Mouse (Mus musculus) retina, postnatal 7 days (tissue): Measurements from ENCODE around the gene Plagl1.
"Not testable (repeated sequence)": the region's sequence is repeated elsewhere in the genome, so short reads cannot be mapped to it uniquely, and the experiment has no call there.

Source experiments
- DNase-seq: peaks from one replicate; pipeline ENCODE4 v3.0.0-alpha.2; 2012; ENCODE audit warnings: low read depth, low spot score

Plagl1 gene

DNA sequence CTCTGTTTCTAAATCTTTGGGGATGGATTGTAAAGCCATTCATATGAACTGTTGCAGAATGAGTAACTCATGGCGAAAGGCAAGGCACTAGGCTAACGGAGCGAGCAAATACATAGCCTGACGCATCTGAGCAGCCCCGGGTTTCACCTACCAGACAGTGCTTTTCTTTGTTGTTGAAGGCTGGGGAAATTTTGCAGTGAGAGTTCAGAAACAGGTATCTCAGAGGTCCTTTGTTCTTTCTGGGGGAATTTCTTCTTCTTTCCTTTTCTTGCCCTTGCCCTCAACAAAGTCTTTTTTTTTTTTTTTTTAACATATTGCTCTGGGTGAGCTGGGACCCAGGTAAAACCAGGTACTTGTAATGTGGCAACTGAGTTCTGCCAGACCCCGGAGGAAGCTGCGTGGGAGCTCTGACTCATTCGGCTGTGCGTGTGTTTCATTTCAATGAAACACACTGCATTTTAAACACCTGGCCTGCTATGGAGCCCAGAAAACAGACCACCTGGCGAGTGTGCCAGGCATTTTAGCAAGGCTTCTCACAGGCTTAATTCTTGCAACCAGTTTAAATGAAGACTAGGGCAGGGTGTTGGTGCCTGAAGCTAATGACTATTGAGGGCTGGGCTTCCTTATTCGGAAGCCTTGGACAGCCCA, at the start of gene Plagl1:
Plagl1 (plus strand) TSS at position 484 of the 648 bp plus-strand sequence.
- DNase-seq: no peak

DNA sequence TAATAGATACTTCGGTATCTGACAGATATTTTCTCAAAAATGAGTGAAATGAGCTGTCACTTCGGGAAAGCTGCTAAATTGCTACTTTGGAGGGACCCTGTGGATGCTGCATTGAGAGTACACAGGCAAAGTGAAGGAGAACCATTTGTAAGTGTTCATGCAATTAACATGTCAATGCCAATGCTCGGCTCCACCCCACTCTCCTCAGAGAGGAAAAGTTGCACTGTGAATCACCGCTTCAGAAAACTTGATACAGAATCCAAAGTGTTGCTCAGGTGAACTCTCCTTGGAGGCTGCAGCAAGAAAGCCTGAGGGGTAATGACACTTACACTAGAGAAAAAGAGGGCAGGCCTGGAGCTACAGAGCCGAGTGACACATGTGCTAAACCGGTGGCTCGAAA, 46.3 kb upstream of the Plagl1 start:
- no peak for DNase-seq

DNA sequence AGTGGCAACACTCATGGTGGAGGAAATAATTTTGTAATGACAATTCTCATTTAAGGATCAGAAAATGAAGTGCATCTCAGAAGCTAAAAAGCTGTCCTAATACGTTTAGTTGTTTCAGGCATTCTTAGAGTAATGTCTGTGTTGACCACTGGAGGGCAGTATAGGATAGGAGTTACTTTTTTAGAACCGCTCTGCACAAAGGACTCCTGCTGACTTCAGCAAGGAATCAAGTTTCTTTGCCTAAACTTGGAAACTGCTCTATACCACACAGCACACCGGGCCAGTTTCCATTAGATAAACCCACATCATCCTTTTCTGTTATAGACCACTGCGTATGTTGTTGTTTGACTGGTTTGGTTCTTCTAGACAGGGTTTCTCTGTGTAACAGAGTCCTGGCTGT, 43.7 kb upstream of the Plagl1 start:
- peak; percentile 48 for DNase-seq

DNA sequence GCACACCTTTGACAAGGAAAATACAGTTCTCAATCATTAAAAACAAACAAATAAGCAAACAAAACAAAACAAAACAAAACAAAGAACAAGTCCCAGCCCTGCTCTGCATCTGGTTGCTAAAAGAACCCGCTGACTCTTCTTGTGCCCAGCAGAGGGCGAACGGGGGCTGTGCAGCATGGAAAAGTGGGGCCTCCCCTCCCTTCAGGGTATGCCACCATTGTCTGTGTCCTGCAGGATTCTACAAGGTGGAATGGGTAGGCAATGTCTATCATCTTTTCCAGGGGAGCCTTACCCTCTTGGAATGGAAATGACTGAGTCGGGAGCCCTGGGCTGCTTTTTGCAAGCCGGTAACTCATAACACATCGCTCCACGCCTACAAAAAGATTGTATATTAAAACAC, 41.8 kb upstream of the Plagl1 start:
- DNase-seq: no peak

DNA sequence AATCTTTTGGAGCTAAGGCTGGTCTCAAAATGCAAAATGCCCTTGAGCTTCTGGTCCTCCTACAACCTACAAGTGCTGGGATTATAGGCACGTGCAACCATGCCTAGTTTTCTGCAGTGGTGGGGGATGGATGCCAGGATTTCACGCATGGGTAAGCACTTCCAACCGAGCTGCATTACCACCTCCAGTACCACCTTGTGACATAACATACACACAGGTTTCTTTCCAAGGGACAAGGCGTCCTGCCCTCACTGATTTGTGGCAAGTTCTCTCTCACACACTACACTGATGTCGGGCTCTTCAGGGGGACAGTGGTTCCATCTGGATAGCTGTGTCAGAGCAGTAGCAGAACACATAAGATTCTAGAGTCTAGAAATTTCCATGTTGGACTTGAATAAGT, 41.3 kb upstream of the Plagl1 start:
- DNase-seq: no peak

DNA sequence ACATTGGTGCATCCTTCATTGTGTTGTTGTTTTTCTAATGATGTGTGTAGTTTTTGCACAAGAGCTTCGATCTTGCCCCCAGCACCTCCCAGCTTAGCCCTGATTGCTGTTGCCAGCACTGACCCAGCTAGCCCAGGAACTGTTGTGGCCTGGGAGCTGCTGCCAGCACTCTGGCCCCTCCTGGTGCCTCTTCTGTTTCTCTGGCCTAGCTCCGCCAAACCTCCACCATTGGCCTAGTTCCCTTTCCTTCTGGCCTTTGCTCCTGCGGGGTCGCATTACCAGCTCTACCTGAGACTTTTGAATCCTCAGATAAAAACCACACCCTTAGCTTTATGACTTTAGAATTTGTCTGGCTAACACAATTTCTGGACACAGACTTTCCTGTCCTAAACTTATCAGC, 38.2 kb upstream of the Plagl1 start:
- DNase-seq: no peak

DNA sequence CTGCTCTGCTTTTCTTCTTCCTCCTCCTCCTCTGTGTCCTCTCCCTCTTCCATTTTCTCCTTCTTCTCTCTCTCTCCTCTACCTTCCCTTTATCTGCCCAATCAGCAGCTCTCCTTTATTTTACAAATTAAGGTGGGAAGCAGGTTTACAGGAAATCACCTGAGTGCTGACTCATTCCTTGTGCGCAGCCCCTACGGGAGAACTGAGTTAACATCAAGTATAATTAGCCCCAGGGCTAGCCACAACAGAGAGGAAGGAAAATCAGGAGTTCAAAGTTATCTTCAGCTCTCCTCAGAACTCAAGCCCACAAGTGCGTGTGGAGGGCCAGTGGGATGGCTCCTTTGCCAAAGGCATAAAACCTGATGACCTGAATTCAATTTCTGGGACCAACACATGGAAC, 36.3 kb upstream of the Plagl1 start:
- not testable (repeated sequence) for DNase-seq

DNA sequence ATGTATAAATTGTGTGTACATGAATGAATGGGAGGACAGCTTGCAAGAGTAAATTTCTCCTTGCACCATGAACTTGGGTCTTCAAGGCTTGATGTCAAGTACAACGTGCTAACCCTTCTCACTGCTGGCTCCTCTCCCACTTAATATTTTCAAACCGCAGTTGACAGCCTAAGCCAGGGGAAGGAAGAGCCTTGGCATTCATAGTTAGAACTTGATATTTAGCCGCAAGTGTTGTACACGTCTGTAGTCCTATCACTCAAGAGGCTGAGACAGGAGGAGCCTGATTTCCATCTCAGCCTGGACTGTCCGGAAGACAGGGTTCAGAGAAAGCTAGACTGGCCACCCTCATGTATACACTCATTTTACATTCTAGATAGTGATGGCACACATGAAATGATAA, 32.6 kb upstream of the Plagl1 start:
- no peak for DNase-seq

DNA sequence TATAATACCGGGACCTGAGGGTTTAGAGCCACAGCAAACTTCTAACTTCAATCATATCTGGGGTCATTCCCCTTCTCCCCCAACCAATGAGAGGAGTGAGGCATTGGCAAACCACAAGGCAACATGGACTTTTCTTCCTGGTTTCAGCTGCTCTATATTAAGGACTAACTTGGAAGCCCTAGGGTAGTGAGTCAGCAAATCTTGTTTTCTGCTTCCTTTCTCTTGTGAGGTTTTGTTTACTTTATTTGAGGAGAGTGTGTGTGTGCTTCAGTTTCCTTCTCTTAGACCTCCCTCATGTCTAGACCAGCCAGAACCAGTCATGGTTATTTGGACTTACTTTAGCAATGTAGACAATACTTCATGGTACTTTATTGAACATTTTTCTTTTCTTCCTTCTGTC, 32.1 kb upstream of the Plagl1 start:
- DNase-seq: no peak

DNA sequence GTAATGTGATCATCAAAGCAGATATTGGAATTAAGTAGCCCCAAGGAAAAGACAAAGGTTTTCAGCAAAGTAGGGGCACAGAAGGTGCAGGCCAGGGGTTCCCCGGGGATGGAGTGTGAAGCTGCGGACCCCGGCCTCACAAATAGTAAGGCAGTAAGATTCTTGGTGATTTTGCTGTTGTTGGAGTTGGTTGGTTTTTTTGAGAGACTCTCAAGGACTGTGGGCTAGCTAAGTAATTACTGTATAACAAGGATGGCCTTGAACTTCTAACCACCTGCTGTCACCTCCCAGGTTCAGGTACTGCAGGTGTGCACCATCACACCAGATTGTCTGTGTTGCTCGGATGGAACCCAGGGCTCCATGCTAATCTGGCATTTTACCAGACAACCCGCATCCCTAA, 30.9 kb upstream of the Plagl1 start:
- no peak for DNase-seq

DNA sequence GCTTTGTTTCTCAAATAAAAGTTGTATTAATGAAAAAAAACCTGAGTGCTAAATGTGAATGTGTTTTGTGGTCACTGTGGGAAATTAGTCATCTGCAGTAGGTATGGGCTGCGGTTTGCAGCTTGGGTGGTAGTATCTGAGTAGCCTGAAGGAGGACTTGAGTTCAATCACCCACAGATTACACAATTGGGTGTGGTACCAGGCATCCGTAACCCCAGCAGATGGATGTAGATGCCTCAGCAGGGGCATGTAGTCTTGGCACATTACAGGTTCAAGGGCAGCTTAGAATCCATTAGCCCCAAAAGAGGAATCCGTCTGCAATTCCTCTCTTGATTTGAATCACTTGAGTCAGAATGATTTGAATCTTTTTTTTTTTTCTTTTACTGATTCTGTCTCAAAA, 25.0 kb upstream of the Plagl1 start:
- DNase-seq: no peak

DNA sequence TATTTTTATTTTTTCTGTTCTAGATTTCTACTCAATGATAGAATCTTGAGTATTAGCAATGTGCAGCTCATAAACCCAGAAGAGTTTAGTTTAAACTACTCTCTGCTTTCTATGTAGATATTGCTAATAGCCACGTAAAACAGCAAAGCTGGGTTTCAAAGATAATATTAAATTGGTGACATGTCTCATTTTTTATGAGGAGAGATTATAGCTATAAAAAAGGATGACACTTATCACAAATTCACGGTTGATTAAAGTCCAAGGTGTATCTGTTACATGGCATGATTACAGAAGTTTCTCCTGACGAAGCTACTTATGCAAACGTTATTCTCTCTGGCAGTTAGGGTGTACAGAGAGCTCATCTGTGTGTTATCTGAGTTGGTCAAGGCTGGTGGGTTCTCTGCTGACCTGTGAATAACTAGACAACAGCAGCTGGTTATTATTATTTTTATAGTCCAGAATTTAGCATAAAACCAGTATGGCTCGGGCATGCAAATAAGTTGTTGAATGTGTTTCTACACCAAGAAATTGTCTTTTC, 20.6 kb upstream of the Plagl1 start:
- DNase-seq: no peak

DNA sequence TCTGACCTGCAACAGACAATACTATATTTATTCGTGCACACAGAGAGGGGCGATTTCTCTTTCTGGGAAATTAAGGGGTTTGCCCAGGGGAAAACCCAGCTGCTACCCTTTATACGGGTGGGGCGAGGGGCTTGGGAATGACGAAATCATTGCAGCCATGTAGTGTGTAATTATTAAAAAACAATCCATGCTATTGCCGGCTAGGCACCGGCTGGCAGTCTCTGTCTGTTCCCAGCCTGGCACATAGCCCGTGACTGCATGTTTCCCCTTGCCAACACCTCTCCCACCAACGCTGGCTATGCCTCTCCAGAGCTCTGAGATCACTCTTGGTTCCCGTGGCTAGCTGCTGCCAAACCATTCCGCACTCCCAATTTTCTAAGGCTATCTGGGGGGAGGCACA, 15.6 kb upstream of the Plagl1 start:
- DNase-seq: no peak

DNA sequence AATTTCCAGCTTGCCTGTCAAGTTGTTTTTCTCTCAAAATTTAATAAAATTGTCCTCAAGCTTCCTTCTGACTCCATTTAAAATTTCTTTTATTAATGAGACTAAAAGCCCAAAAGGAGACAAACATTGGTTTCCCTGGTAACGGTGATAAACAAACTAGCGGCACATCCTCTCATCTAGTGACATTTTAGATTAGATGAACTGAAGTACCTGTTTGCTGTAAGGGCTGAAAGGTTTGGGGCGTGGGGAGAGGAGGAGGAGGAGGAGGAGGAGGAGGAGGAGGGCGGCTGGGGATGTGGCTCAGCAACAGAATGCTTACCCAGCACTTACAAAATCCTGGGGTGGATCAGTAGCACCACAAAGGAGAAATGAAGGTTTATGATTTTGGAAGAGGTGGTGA, 12.5 kb upstream of the Plagl1 start:
- no peak for DNase-seq

DNA sequence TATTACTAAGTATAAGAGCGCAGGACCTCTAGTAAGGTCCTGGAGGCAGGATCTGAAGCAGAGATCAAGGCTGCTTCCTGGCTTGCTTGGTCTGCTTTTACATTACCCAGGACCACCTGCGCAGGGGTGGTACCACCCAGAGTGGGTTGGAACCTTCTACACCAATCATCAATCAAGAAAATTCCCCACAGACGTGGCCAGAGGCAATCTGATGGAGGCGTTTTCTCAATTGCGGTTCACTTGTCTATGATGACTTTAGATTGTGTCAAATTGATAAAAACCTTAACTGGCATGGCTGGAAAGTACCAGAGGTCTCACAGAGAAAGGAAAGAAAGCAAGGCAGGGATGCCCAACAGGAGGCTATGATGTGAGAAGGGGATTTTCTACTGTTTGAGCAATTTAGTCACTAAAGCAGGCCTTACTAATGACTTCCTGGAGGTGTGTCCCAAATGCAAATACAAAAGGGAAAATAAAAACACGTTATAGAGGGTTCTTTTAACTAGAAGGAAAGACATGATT, 3.4 kb upstream of the Plagl1 start:
- DNase-seq: no peak

DNA sequence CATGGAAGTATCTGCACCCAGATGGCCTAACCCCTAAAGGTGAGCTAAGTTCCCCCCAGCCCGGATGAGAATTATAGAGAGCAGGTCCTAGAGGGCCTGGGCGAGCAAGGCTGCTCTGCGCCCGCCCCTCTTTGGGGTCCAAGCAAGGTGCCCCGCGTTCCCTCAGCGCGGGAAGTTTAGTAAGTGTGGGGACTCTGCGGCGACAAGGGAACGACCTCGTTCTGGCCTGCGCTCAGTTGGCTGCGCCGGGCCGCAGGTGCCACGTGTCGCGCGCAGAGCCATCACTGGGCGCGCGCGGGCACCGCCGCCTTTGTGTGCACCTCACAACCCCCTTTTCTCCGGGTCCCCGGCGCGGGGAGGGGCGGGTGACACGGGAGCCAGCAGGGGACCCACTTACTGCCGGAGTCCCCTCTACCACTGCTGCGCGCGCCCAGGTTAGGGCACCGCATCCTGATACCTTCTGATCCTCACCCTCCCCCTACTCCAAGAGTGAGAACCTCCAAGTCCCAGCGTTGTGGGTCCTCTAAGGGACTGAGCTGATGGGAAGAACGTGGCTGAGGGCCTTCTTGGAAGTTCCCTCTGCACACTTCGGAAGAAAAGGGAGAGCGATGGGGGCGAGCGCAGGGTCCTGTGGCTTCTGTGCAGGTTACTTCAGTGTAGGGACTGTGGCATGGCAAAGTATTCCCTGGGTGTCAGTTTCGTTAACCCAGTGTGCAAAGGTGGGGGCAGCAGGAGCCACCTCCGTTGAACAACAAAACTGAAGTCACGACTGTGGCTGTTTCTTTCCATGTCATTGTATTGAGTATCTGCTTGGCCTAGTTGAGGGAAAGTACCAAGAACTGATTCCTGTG, 742 bp downstream of the Plagl1 start:
- no peak for DNase-seq

DNA sequence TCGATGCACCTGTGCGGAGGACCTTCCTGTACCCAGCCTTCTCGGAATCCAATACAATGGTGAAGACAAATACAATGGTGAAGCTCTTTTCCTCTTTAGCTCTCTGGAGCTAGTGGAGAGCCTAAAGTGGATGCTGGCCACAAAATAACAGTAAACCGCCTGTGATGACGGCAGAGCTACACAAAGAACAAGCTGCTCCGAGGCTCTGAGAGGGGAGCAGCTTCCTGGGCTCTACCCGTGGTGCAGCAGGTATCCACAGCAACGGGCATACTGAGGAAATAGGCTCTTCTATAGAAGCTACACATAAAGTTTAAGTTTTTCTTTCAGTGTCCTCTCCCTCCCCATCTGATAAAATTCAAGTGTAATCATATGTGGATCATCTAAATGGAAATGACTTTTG, 2.1 kb downstream of the Plagl1 start:
- DNase-seq: no peak

DNA sequence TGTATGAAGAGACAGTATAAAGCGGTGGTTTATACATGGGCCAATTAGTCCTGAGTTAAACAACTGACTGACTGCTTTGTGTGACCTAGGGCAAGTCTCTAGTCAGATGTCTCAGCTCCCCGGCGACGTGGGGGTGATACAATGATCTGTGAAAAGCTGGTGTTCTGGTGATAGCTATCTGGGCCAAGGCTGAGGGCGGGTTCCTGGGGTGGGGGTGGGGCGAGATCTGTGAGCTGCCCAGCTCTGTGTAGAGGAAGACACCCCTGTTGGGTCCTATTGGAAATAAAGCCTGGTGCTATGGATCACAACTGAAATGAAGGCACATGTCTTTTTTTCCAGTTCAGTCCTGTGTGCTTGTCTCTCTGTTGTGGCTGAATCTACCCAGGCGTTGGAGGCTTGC, 3.2 kb downstream of the Plagl1 start:
- DNase-seq: no peak

DNA sequence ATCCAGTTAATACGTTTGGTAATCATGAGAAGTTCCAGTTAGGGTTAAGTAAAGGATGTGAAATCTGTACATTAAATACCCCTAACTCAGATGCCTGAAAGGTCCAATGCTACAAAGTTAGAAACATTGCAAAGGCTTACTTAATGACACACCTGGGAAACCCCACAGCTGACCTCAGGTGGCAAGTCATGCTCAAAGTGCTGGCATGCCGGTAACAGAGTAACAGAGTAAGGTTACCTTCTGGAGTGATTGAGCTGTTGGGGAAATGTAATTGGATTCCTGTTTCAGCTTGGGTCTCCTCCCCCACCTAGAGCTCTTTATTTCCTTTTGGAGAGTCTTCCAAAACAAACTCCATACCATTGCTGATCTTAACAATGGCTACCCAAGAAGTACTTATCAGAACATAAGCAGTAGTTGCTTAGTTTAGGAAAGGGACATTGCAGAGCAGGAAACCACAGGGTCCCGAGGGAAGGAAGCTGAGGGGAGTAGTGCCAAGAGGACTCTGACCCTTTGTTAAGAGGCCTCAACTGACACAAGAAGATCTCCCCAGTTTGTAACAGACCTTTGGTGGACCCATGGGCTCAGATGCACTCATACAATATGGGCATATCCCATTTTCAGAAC, 4.9 kb downstream of the Plagl1 start:
- DNase-seq: no peak

DNA sequence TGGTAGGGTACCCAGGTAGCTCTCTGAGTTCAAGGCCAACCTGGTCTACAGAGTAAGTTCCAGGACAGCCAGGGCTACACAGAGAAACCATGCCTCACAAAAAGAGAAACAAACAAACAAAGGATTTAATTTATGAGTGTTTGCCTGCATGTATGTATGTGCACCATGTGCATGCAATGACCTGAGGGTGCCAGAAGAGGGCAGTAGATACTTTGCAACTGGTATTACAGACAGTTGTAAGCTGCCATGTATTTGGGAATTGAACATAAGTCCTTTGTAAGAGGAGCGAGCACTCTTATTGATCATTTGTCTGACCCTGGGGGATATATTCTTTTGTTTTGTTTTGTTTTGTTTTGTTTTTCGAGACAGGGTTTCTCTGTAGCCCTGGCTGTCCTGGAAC, 10.7 kb downstream of the Plagl1 start:
- no peak for DNase-seq

DNA sequence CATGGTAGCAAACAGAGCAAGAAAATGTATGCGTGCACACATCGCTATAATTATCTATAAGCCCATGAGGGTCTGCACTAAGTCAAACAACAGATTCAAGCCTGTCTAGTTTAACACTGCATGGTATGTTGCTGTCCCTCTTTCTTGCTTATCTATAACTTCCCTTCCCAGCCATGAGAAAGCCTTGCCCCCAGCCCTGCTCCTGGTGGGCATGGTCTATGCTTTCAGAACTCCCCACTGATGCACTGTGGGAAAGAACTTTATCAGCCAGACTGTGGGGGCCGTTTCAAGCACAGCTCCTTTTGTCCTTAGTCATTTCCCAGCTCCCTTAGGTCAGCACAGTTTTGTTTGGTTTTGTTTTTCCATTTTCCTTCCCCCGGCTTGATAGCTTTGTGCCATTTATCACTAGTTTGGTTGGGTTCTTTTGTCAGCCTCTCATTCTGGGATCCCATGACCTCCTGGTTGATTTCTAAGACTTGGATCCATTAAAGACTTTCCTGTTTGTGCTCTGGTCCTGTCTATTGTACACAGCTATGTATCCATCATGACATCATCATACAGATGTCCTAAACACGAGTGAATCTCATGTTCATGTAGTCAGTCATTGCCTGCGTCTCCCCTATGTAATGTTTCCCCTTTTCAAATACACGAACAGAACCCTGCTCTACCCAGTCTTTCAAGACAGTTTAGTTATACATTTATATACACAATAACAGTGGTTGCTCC, 16.7 kb downstream of the Plagl1 start:
- no peak for DNase-seq

DNA sequence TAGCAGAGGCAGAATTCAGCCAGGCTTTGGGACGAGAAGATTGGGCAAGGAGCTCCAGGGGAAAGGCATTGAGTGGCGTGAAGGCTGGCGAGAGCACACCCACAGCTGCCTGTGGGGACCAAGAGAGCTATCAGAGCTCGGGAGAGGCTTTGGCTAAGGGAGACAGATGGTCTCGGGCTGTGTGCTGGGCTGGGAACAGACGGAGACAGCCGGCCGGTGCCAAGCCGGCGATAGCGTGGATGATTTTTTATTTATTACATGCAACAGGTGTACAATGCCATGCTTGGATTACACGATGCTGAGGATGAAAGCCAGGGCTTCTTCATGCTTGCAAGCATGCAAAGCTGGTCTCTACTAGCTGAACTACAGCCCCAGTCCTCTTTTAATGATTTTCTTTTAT, 22.2 kb downstream of the Plagl1 start:
- DNase-seq: no peak
